Mouse (Mus musculus) large intestine, adult 2 months (tissue): ENCODE data around the gene Faf1. TPM values are rescaled to one million over a fixed set of nuclear protein-coding genes. Genes with fewer than 3 reads are reported as not detected.
"Not testable (repeated sequence)": the region's sequence is repeated elsewhere in the genome, so short reads cannot be mapped to it uniquely, and the experiment has no call there.

ENCODE experiments used
- DNase-seq: peaks from one replicate; pipeline ENCODE4 v3.0.0-alpha.2; 2012; ENCODE audit warnings: low read depth, low spot score
- WGBS: fragments of 180-500 bp; shearing (Covaris S2); methylation state at CpG from one replicate; pipeline ENCODE4 v1.1.7; 2018; 5-methylcytosine and 5-hydroxymethylcytosine counted together
- polyA plus RNA-seq: library from polyadenylated mRNA; depleted of rRNA; stranded (reverse); fragments of >200 nt; gene quantifications from 2 replicates; pipeline ENCODE4 v1.2.3, GENCODE M21; 2012

The Faf1 gene
- polyA plus RNA-seq, 1 experiment, result 6.0 TPM

GRCm38 (mm10) chr4:109664091-109664490 lies 12.3 kb upstream of the Faf1 start:
- DNase-seq, result no peak
- WGBS, result 34% methylated on average over 5 of the region's 5 CpGs

- DNase-seq, result no peak
- under 1% methylated on average over 49 of the region's 49 CpGs for WGBS
Observed at GRCm38 (mm10) chr4:109665101-109665981, 11.0 kb upstream of the Faf1 start.

GRCm38 (mm10) chr4:109665982-109666460 lies 10.4 kb upstream of the Faf1 start:
- no peak for DNase-seq
- under 1% methylated on average over 49 of the region's 49 CpGs for WGBS

- WGBS, result under 1% methylated on average over 64 of the region's 64 CpGs
- peak; percentile 52 for DNase-seq
Observed at GRCm38 (mm10) chr4:109666461-109667269, 9.7 kb upstream of the Faf1 start, which contains the start of gene Cdkn2c. TSS of gene Cdkn2c (minus strand) at chr4:109667189.

GRCm38 (mm10) chr4:109667518-109667917 lies 8.9 kb upstream of the Faf1 start:
- 44% methylated on average over 2 of the region's 2 CpGs for WGBS

GRCm38 (mm10) chr4:109670213-109670612 lies 6.2 kb upstream of the Faf1 start:
- WGBS, result 48% methylated on average over 2 of the region's 2 CpGs
- DNase-seq, result no peak

More at GRCm38 (mm10) chr4:109667518-109667917, 8.9 kb upstream of the Faf1 start:
- no peak for DNase-seq

- WGBS, result 48% methylated on average over 1 of the region's 1 CpGs
- no peak for DNase-seq
Observed at GRCm38 (mm10) chr4:109671941-109672340, 4.4 kb upstream of the Faf1 start.

GRCm38 (mm10) chr4:109674097-109674496 lies 2.3 kb upstream of the Faf1 start:
- no peak for DNase-seq
- 92% methylated on average over 2 of the region's 2 CpGs for WGBS

- no peak for DNase-seq
- 1% methylated on average over 3 of the region's 3 CpGs for WGBS
Observed at GRCm38 (mm10) chr4:109677221-109677620, 833 bp downstream of the Faf1 start.

GRCm38 (mm10) chr4:109683561-109683960 lies 7.2 kb downstream of the Faf1 start:
- DNase-seq, result no peak
- WGBS, result 61% methylated on average over 2 of the region's 2 CpGs

GRCm38 (mm10) chr4:109692674-109693073 lies 16.3 kb downstream of the Faf1 start:
- no peak for DNase-seq

GRCm38 (mm10) chr4:109700727-109701126 lies 24.3 kb downstream of the Faf1 start:
- not testable (repeated sequence) for DNase-seq
- 94% methylated on average over 3 of the region's 3 CpGs for WGBS

- DNase-seq, result peak; percentile 25
Observed at GRCm38 (mm10) chr4:109703568-109703967, 27.2 kb downstream of the Faf1 start.

- DNase-seq, result no peak
- 71% methylated on average over 2 of the region's 2 CpGs for WGBS
Observed at GRCm38 (mm10) chr4:109705349-109705748, 29.0 kb downstream of the Faf1 start.

GRCm38 (mm10) chr4:109719281-109719680 lies 42.9 kb downstream of the Faf1 start:
- no peak for DNase-seq
- 97% methylated on average over 5 of the region's 5 CpGs for WGBS

- 11% methylated on average over 2 of the region's 2 CpGs for WGBS
- DNase-seq, result peak; percentile 14
Observed at GRCm38 (mm10) chr4:109729281-109729680, 52.9 kb downstream of the Faf1 start.

- no peak for DNase-seq
- 42% methylated on average over 1 of the region's 1 CpGs for WGBS
Observed at GRCm38 (mm10) chr4:109735754-109736153, 59.4 kb downstream of the Faf1 start.

GRCm38 (mm10) chr4:109743984-109744383 lies 67.6 kb downstream of the Faf1 start:
- 71% methylated on average over 2 of the region's 2 CpGs for whole genome bisulfite sequencing
- no peak for DNase-seq

- WGBS, result 47% methylated on average over 2 of the region's 2 CpGs
- DNase-seq, result peak; percentile 13
Observed at GRCm38 (mm10) chr4:109759031-109759430, 82.6 kb downstream of the Faf1 start.

- WGBS, result 75% methylated on average over 2 of the region's 2 CpGs
- DNase-seq, result no peak
Observed at GRCm38 (mm10) chr4:109759901-109760300, 83.5 kb downstream of the Faf1 start.
